Mouse (Mus musculus): Measurements from ENCODE around the gene E2f3.

- no peak for TF ChIP-seq CTCF (IDR thresholded peaks at IDR 0.05; ENCODE audit: borderline replicate concordance, insufficient read depth, low read length)
- TF ChIP-seq POLR2A (IDR thresholded peaks at IDR 0.05; ENCODE audit: low read depth, low read length), result no peak
These were observed 26.4 kb upstream of the E2f3 start for GRCm38 (mm10) chr13:30012226-30012625.
